Mouse (Mus musculus) MEL (cell line): ENCODE measurements around the gene Cmas.

Source experiments
- POLR2A ChIP-seq, 2 experiments: IDR thresholded peaks; 2 replicates each; pipeline ENCODE4 v1.6.1; 2011 to 2012; ENCODE audit warnings: low read length in 2 of 2, mild to moderate bottlenecking in 2 of 2, control low read depth in 1 of 2, improper control_type of control experiment in 1 of 2, low read depth in 1 of 2, moderate library complexity in 1 of 2; ENCODE audit not compliant: control insufficient read depth in 1 of 2, insufficient read depth in 1 of 2, poor library complexity in 1 of 2
- ZMIZ1 ChIP-seq: IDR thresholded peaks from 2 replicates; pipeline ENCODE4 v1.6.1; 2012; ENCODE audit warnings: low read depth, mild to moderate bottlenecking, inconsistent platforms, low read length, improper control_type of control experiment, moderate library complexity
- ZNF384 ChIP-seq: IDR thresholded peaks from 2 replicates; pipeline ENCODE4 v1.6.1; 2012; ENCODE audit warnings: low read depth, mild to moderate bottlenecking, inconsistent platforms, low read length, improper control_type of control experiment

- TF ChIP-seq ZNF384 (no peak), POLR2A (IDR thresholded peaks at IDR 0.05; ENCODE audit: control insufficient read depth in 1 of 2, insufficient read depth in 1 of 2, low read depth in 1 of 2, low read length in 2 of 2, poor library complexity in 1 of 2) (no peak), ZMIZ1 (no peak)
Observed at GRCm38 (mm10) chr6:142748057-142748708, 8.3 kb upstream of the Cmas start.
